Mouse (Mus musculus) left cerebral cortex, adult 2 months (tissue): Measurements from ENCODE around the gene Pbx1. TPM values are rescaled to one million over a fixed set of nuclear protein-coding genes. Genes with fewer than 3 reads are reported as not detected.

Experiments used
- DNase-seq, 2 experiments: peaks; one replicate each; pipeline ENCODE4 v3.0.0; 2021 to 2022; ENCODE audit warnings: low spot score in 2 of 2, mixed read lengths in 1 of 2; ENCODE audit errors: extremely low spot score in 1 of 2
- H3K27ac ChIP-seq: fragments of 200-600 bp; 2 replicates; pipeline ENCODE4 v1.8.1; 2022
- H3K4me3 ChIP-seq: fragments of 200-600 bp; 2 replicates; pipeline ENCODE4 v1.8.1; 2022
- CTCF ChIP-seq: fragments of 200-600 bp; IDR thresholded peaks from 2 replicates; pipeline ENCODE4 v1.8.1; 2022; ENCODE audit warnings: antibody characterized with exemption, mild to moderate bottlenecking, moderate library complexity
- intact Hi-C: fragments of 180-260 bp; cut with DNase I; formaldehyde crosslinking; loops from one replicate; pipeline ENCODE4 v1.15.1; 2025
- total RNA-seq, 2 experiments: library from RNA; stranded (reverse); gene quantifications; 2 replicates each; pipeline ENCODE4 v1.2.3; 2021

The Pbx1 gene
- total RNA-seq, 2 experiments from 2014 or later = 140 to 143 TPM

DNA sequence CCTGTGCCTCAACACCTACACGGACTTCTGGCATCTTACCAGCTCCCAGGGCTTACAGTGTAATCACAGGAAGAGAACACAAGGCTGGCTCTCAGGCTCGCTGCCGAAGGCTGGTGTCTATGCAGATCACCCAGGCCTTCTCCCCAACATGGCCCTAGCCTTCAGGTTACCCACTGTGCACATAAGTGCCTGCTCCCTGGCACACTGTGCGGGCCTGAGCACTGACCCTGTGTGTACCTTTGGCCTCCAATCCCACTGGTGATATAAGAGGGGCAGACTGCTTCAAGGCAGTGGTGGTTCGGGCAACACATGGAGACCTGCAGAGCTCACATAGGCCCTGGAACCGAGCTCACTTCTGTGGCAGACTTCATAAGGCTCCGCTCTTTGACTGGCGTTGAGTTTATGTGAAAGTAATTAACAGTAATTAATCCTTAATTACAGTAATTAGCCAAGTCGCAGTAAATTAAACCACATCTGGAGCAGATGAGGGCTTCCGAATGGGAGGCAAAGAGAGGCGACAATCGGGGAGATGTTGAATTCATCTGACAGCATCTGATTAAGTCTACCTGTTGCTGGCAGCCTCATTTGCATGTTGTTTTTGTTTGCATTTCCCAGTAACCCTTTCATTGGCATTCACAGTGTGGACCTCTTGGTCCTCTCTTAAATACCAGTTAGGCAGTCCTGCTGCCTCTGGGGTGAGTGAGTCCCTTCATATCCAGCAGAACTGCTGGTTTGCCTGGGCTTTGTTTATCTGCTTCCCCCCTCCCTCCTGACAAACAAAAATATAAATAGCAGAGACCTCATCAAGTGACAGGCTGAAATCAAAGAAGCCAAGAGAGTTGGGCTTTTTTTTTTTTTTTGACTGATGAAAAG is 163.1 kb downstream of the Pbx1 start:
- intact Hi-C loops = no loop called here
- Histone ChIP-seq H3K27ac (no peak overlapping the region), H3K4me3 (no peak overlapping the region)
- DNase-seq = no peak
- TF ChIP-seq CTCF = no peak

DNA sequence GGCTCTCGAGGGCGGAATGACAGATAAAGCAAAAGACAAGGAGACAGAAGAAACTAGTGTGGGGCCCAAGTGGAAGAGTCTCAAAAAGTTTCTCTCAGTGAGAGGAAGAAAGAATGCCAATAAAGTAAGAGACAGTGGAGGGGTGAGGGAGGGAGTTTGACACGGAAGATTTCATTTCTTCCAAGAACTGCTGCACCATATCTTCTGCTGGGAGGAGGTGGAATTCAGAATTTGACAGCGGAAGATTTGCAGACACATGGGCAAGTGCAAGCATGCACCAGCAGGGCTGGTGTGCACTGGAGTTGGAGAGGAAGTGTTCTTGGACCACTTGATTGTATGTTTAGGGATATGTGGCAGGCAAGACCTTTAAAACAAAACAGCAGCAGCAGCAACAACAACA is 163.8 kb downstream of the Pbx1 start:
- Histone ChIP-seq H3K27ac (no peak overlapping the region), H3K4me3 (no peak overlapping the region)
- TF ChIP-seq CTCF = no peak
- intact Hi-C loops = no loop called here
- DNase-seq = no peak

DNA sequence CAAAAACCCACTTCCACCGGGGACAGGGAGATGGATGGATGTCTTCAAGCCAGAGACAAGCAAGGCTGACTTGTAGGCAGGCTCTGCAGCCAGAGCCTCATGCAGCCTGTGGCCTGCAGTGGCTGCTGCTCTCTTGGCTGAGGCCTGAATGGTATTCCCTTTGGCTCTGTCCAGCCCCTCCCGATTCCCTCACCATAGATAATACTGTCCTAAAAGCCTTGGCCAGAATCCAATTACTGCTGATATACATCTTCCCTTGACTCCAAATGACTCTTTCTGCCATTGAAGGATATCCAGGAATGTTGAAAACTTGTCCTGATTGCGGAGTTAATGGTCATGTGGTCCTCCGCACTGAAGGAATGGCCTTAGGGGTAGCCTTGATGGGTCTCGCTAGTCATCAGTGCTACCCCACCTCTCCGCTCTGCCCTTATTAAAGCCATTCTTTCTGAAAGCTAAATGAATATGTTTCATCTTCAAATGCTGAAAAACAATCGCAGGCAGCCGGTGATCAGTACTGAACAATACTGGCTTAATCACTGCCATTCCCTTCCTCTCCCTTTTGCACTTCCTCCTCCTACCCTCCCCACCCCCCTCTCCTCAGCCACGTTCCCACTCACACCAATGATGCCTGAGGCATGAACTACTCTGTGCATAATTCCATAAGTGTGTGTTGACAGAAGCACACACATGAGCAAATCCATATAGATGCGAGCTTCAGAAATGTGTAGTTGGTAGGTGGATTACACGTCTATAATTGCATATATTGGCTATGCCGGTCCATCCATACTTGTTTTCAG is 166.3 kb downstream of the Pbx1 start:
- intact Hi-C loops = no loop called here
- TF ChIP-seq CTCF = no peak

DNA sequence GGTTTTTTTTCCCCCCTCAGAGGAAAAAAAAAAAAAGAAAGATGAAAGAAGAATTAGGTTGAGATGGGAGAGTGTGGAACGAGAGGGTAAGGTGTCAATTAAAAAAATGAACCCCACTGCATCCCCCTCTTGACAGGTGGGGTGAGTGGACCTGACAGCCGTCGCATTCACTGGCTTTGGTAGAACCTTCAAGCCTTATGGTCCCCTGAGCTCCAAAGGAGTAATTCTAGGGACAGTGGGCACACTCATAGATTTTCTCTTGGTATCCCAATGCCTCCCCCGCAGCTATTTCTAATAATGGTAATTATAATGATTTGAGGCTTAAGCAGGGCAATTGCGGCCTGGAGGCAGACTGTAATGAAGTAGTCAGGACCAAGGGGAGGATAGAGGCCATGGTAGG is 167.0 kb downstream of the Pbx1 start:
- DNase-seq = no peak
- Histone ChIP-seq H3K4me3 (no peak overlapping the region), H3K27ac (no peak overlapping the region)
- intact Hi-C loops = no loop called here
- no peak for TF ChIP-seq CTCF

More for the DNA sequence above, 166.3 kb downstream of the Pbx1 start:
- Histone ChIP-seq H3K4me3 (no peak overlapping the region), H3K27ac (no peak overlapping the region)
- DNase-seq = no peak

DNA sequence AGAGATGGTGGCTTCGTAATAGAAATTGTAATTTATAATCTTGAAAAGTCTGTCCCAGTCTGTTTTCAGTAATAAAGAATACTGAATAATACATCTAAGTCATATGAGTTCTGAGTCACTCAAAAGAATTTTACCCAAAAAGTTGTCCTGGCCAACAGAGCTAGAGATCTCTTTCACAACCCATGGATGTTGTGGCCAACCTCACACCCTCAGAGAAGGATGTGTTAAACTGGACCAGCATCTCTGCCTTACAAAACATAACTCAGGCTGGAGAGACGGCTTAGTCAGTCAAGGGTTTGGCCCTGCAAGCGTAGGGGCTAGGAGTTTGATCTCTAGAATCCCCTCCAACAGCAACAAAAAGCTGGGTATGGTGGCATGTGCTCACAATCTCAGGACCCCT is 171.7 kb downstream of the Pbx1 start:
- no peak for DNase-seq
- Histone ChIP-seq H3K27ac (no peak overlapping the region), H3K4me3 (no peak overlapping the region)
- intact Hi-C loops = no loop called here
- no peak for TF ChIP-seq CTCF

DNA sequence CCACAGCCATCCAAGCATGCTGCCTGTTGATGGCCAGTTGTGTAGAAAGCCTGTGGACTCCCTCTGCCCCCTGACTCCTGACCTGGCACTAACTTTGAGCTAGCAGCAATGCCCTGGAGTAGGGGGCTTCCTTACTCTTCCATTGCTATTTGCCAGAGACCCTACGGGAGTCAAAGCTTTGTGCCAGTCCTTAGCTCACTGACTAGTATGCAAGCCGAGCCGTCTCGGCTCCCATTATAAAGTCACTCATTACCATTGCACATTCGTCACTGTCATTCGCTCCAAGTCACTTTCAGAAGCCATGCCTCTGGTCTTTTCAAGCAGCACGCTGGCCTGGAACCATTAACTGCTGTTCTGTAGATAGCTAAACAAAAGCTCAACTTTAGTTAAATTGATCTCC is 173.2 kb downstream of the Pbx1 start:
- Histone ChIP-seq H3K4me3 (no peak overlapping the region), H3K27ac (no peak overlapping the region)
- TF ChIP-seq CTCF = no peak
- DNase-seq = no peak
- intact Hi-C loops = no loop called here

DNA sequence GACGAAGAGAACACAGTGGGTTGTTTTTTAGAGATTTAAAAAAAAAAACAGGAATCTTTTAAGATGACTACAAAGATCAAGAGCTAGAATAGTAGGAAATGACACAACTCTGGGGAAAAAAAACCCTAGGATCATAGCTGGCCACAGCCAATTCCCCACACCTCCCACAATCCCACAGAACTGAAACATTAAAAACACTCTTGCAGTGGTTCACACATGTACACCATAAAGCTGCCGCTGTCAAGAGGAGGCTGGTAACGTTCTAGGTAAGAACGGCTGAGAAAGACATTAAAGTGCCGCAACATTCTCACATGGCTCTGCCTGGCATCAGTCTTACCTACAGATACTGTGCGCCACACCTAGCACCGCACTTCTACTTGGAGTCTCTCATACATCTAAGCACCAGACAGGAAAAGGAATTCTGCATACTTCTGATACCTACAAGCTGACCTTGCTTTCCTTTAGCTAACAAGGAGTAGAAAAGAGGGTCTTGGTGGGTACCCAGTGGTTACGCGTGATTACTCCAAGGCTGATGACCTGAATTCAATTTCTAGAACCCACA is 176.6 kb downstream of the Pbx1 start:
- no peak overlapping the region for H3K4me3 ChIP-seq
- no peak for TF ChIP-seq CTCF
- DNase-seq = no peak
- intact Hi-C loops = no loop called here
- H3K27ac ChIP-seq = no peak overlapping the region; the same call in 1 of the 2 replicates

DNA sequence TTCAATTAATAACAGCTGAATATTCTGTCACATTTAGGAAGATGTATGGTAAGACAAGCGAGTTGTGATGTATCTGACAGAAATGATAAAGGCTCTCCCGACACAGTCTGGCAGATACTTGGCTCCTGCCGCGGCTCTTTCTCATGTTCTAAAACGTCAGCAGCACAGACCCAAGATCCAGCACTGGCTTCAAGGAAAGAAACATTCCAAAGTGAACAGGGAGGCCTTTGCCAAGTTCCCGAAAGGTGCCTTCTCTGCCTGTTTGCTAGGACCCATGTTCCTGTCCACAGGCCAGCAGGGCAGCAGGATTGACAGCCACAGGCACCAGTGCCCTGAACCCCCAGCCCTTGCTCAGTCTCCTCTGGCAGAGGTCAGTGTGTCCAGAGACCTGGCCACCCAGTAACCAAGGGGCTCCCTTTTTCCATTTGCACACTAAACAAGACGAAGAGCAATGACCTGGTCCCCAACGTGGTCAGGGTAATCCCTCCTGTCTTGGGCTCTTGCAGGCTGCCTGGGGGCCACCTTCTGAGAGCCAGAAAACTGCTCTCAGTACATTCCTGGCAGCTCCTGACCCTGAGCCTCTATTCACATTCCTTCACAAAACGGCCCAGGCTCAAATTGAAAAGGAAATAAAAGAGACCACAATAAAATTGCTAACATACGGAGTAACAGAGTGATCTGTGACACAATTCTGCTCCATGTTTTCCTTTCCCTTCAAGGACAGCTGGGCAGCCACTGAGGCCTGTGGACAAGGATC is 184.9 kb downstream of the Pbx1 start:
- Histone ChIP-seq H3K27ac (peak overlapping the region; percentile 59), H3K4me3 (no peak overlapping the region)
- no peak for TF ChIP-seq CTCF
- DNase-seq = no peak
- intact Hi-C loops = no loop called here

DNA sequence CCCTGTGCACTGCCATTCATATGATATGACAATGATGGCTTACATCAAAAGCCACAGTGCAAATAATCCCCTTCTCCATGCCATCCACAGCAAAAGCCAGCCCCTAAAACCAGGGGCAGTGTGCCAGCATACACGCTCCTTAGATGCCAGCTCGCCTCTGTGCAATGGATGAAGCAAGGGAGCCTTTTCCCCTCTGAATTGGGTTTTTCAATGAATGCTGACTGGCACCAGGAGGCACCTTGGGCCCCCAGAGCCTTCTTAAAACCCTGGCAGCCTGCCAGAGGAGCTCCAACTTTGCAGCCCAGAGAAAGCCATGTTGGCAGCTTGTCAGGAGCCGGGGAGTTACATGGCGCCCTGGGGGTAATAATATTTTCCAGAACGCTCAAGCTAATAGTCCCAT is 186.5 kb downstream of the Pbx1 start:
- TF ChIP-seq CTCF = no peak
- DNase-seq = no peak
- Histone ChIP-seq H3K27ac (peak overlapping the region; percentile 32; the same call in 1 of the 2 replicates), H3K4me3 (no peak overlapping the region)
- intact Hi-C loops = no loop called here

DNA sequence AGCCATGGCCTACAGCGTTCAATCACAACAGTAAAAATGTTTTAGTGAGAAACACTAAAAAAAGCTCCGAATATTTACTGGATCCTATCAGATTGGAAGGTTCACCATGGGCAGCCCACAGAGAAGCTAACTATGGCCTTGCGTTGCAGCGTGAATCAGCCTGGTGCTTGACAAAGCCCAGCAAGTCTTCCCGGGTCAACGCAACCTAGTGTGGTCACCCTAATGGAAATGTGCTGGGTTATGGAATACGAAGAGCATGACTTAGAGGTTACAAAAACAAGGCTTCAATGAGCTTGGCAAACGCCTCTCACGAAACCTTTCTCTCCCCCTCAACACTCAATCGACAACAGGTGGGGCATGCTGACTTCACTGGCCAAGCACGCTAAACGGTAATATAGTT is 188.3 kb downstream of the Pbx1 start:
- DNase-seq = no peak
- no peak overlapping the region for H3K4me3 ChIP-seq
- H3K27ac ChIP-seq = peak overlapping the region; percentile 21; the same call in 1 of the 2 replicates
- no peak for TF ChIP-seq CTCF
- intact Hi-C loops = no loop called here

DNA sequence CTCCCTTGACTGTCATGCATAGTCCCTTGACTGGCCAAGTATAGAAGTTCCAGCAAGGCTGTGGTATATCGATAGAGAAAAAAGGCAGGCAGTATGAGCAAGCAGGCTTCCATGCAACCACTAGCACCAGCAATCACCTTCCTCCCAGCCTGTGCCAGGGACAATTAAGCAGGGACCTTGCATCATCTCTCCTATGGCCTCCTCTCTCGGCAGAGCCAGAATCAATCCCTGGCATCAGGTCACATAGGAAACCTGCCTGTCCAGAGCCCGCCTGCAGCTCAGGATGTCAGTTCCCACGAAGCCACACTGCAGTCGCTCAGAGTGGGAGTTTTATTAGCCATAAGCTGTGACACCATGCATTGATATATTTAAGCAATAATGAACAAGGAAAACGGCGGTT is 189.0 kb downstream of the Pbx1 start:
- Histone ChIP-seq H3K4me3 (no peak overlapping the region), H3K27ac (peak overlapping the region; percentile 21; the same call in 1 of the 2 replicates)
- no peak for TF ChIP-seq CTCF
- intact Hi-C loops = no loop called here
- no peak for DNase-seq

DNA sequence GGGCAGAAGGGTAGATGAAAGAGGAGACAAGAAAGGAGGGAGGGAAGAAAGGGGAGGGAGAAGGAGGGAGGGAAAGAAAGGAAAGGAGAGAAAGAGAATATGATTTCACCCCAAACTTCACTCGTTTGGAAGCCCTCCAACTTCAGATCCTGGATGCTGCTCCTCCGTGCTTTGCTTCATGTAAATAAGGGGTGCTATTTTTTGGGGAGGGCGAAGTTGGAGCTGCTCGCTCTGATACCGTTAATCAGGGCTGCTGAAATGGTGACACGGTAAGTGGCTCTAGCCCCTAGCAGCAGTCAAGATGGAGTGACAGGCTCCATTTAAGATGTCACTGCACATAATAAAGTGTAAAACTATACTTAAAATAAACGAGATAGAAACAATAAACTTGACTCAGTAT is 190.8 kb downstream of the Pbx1 start:
- Histone ChIP-seq H3K4me3 (no peak overlapping the region), H3K27ac (0 out of 2 replicates have a peak overlapping the region, but pooled peaks have one; percentile 44)
- no peak for DNase-seq
- intact Hi-C loops = no loop called here
- TF ChIP-seq CTCF = no peak
